Mouse (Mus musculus) spleen, adult 2 months (tissue): ENCODE data around the gene Rrp1b.

Experiments used
- CTCF ChIP-seq: fragments of 200-500 bp; IDR thresholded peaks from 2 replicates; pipeline ENCODE4 v1.5.1; 2011; ENCODE audit warnings: mild to moderate bottlenecking, inconsistent platforms; ENCODE audit not compliant: insufficient read depth, insufficient read length, insufficient replicate concordance; ENCODE audit errors: extremely low read depth
- POLR2A ChIP-seq: fragments of 200-500 bp; IDR thresholded peaks from 2 replicates; pipeline ENCODE4 v1.6.1; 2011; ENCODE audit warnings: low read depth, low read length, inconsistent platforms

- no peak for TF ChIP-seq CTCF
- TF ChIP-seq POLR2A: no peak
Measured at GRCm38 (mm10) chr17:32057843-32058242, 21.9 kb downstream of the Rrp1b start.
